Mouse (Mus musculus): ENCODE data around the gene Prss46. TPM values are rescaled to one million over a fixed set of nuclear protein-coding genes. Genes with fewer than 3 reads are reported as not detected.
"Not testable (repeated sequence)": the region's sequence is repeated elsewhere in the genome, so short reads cannot be mapped to it uniquely, and the experiment has no call there.

The Prss46 gene
- not detected in 2 replicates for polyA plus RNA-seq (2015; fragmentation: Nextera tagmentation; extraction: Ambion mirVana)

DNA sequence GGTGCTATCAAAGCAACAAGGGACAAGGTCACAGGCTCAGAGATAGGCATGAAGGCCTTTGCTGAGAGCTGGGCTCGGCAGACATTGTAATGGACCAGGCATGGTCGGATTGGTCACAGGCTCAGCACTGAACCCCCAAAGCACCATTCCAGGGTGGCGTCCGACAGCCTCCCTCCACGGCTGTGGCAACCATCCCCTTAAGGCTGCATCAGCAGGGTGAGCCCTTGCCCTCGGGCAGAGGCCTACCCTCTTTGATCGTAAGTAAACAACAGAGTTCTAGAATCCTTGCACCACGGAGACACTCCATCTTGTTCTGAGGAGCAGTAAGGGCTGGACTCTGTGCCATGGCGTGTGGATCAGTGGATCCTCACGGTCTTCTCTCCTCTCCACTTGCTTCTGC lies at the start of gene Prss46:
Gene Prss46 (plus strand): TSS at position 301 of the 400 bp plus-strand sequence.
- no peak within 1 kb of the TSS for H3K9ac ChIP-seq
- no peak within 1 kb of the TSS for H3K27ac ChIP-seq (replicated peaks)
- H3K4me3 ChIP-seq: no peak within 1 kb of the TSS
- WGBS: 76% methylated on average over 10 of the region's 10 CpGs
- no peak within 1 kb of the TSS for H3K4me2 ChIP-seq
- H3K4me1 ChIP-seq: no peaks in the 10 kb centered on the region
- ATAC-seq (ENCODE audit: extremely low read depth, insufficient number of reproducible peaks, low FRiP score, low TSS enrichment): no peak
- H3K27me3 ChIP-seq (replicated peaks): no peaks in the 10 kb centered on the region
- no peaks in the 10 kb centered on the region for H3K36me3 ChIP-seq
- no peaks in the 10 kb centered on the region for H3K9me3 ChIP-seq

DNA sequence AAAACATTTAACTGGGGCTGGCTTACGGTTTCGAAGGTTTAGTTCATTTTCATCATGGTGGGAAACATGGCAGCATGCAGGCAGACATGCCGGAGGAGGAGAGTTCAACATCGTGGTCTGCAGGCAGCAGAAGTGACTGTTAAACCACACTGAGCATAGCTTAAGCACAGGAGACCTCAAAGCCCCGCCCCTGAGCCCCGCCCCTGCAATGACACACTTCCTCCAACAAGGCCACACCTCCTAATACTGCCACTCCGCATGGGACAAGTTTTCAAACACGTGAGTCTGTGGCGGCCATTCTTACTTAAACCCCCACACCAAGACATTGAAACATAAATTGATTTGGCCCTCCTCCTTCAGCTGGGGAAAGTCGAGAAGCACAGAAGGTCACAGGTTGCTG lies 47.3 kb upstream of the Prss46 start:
- no peak overlapping the region for H3K4me3 ChIP-seq
- H3K27me3 ChIP-seq (replicated peaks): no peaks in the 10 kb centered on the region
- H3K9me3 ChIP-seq: no peaks in the 10 kb centered on the region
- 0 out of 2 replicates have a peak, but pooled peaks cover 4% of the 10 kb centered on the region for H3K4me1 ChIP-seq
- H3K4me2 ChIP-seq: no peak overlapping the region
- no peak overlapping the region for H3K27ac ChIP-seq (replicated peaks)
- ATAC-seq (ENCODE audit: extremely low read depth, insufficient number of reproducible peaks, low FRiP score, low TSS enrichment): no peak
- no peak overlapping the region for H3K9ac ChIP-seq
- 82% methylated on average over 10 of the region's 10 CpGs for WGBS
- H3K36me3 ChIP-seq: no peaks in the 10 kb centered on the region

DNA sequence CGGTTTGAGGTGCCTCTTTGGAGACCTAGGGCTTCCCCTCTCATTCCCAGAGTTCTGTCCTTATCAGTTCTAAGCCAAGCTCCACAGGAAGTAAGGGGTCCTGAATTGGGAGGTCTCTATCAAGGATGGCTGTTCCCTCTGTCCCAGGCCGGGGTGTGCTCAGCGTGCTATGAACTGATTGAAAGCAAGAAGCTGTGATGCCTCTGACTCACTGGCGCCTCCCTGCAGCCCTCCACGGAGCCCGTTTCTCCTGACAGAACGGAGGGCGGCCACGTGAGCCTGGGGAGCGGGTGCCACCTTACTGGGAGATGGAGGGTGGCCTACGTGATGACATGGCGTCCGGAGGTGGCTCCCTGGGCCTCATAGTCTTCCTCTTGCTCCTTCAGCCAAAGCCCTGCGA lies 46.4 kb upstream of the Prss46 start, which contains the start of gene Prss42:
Gene Prss42 (plus strand): TSS at position 301 of the 400 bp plus-strand sequence.
- Histone ChIP-seq H3K4me2 (no peak within 1 kb of the TSS), H3K4me3 (no peak within 1 kb of the TSS), H3K36me3 (no peaks in the 10 kb centered on the region), H3K27ac (replicated peaks) (no peak within 1 kb of the TSS), H3K9ac (no peak within 1 kb of the TSS), H3K4me1 (0 out of 2 replicates have a peak, but pooled peaks cover 4% of the 10 kb centered on the region), H3K27me3 (replicated peaks) (no peaks in the 10 kb centered on the region), H3K9me3 (no peaks in the 10 kb centered on the region)
- 87% methylated on average over 14 of the region's 14 CpGs for WGBS
- no peak for ATAC-seq (ENCODE audit: extremely low read depth, insufficient number of reproducible peaks, low FRiP score, low TSS enrichment)

DNA sequence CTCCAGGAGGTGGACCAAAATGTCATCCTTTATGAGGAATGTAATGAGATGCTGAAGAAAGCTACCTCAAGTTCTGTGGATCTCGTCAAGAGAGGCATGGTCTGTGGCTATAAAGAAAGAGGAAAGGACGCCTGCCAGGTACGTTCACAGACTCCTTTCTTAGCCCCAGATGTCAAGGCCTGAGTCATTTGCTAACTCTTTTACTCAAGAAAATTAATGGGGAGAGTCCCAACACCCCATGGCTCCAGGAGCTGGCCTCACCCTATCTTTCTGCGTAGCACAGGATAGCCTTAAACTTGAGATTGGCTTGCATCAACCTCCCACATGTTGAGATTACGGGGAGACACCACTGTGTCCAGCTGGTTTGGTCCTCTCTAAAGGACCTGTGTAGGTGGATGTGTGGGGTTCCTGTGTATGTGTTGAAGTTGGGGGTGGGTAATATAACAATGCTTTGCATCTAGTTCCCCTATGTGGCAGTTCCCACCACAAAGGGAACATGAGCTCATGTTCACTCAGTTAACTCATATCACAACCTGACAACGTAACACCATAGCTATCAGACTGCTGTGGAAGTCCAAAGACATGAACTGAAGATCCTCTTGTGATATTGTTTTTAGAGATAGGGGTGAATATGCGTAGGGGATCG lies 43.3 kb upstream of the Prss46 start:
- 78% methylated on average over 8 of the region's 8 CpGs for WGBS
- no peaks in the 10 kb centered on the region for H3K36me3 ChIP-seq
- no peak for ATAC-seq (ENCODE audit: extremely low read depth, insufficient number of reproducible peaks, low FRiP score, low TSS enrichment)

DNA sequence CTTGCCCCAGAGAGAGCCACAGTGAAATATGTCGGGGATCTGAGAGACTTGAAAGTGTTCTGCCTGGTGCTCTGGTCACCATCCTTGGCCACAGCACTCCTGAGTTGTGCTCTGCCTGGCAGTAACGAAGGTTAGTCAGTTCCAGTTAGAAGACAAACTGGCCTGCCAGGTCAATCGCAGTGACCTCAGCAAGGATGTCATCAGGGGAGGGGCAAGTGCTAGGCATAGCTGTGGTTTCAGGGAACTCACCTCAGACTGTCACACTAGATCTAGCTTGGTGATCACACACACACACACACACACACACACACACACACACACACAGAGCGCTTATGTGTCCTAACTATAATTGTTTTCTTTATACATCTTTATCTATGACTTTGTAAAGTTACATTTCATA lies 41.0 kb upstream of the Prss46 start:
- H3K36me3 ChIP-seq: no peaks in the 10 kb centered on the region
- 65% methylated on average over 4 of the region's 4 CpGs for whole genome bisulfite sequencing
- no peak overlapping the region for H3K9ac ChIP-seq
- H3K4me1 ChIP-seq: no peaks in the 10 kb centered on the region
- H3K4me2 ChIP-seq: no peak overlapping the region
- no peak for ATAC-seq (ENCODE audit: extremely low read depth, insufficient number of reproducible peaks, low FRiP score, low TSS enrichment)
- no peak overlapping the region for H3K27ac ChIP-seq (replicated peaks)
- no peak overlapping the region for H3K4me3 ChIP-seq
- H3K9me3 ChIP-seq: peaks cover 3% of the 10 kb centered on the region; the same call in 1 of the 2 replicates
- H3K27me3 ChIP-seq (replicated peaks): no peaks in the 10 kb centered on the region

More for the DNA sequence above, 43.3 kb upstream of the Prss46 start:
- H3K27me3 ChIP-seq (replicated peaks): no peaks in the 10 kb centered on the region
- H3K4me1 ChIP-seq: 0 out of 2 replicates have a peak, but pooled peaks cover under 1% of the 10 kb centered on the region
- H3K9ac ChIP-seq: no peak overlapping the region
- no peak overlapping the region for H3K4me3 ChIP-seq
- H3K27ac ChIP-seq (replicated peaks): no peak overlapping the region
- H3K9me3 ChIP-seq: peaks cover 3% of the 10 kb centered on the region; the same call in 1 of the 2 replicates
- no peak overlapping the region for H3K4me2 ChIP-seq

DNA sequence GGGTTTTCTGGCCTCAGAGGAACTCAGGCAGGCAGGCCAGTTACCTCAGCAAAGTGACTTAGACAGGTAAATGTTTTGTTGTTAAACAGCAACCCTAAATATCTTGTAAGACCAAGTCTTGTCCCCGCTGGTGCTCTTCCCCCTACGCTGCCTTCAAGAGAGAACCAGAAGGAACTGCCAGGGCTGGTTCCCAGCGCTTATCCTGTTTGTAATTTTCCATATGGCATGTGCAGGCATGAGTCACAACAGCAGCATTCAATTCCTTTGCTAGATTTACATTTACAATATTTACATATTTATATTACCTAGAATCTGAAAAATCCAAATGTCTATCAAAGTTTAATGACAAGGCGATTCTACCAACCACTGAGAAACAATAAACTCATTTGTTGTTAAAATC lies 34.3 kb upstream of the Prss46 start:
- H3K4me2 ChIP-seq: no peak overlapping the region
- H3K36me3 ChIP-seq: no peaks in the 10 kb centered on the region
- H3K9me3 ChIP-seq: peaks cover 1% of the 10 kb centered on the region; the same call in 1 of the 2 replicates
- no peak overlapping the region for H3K27ac ChIP-seq (replicated peaks)
- H3K4me1 ChIP-seq: no peaks in the 10 kb centered on the region
- H3K27me3 ChIP-seq (replicated peaks): peaks cover 13% of the 10 kb centered on the region
- no peak for ATAC-seq (ENCODE audit: extremely low read depth, insufficient number of reproducible peaks, low FRiP score, low TSS enrichment)
- no peak overlapping the region for H3K9ac ChIP-seq
- no peak overlapping the region for H3K4me3 ChIP-seq
- 67% methylated on average over 4 of the region's 4 CpGs for WGBS

DNA sequence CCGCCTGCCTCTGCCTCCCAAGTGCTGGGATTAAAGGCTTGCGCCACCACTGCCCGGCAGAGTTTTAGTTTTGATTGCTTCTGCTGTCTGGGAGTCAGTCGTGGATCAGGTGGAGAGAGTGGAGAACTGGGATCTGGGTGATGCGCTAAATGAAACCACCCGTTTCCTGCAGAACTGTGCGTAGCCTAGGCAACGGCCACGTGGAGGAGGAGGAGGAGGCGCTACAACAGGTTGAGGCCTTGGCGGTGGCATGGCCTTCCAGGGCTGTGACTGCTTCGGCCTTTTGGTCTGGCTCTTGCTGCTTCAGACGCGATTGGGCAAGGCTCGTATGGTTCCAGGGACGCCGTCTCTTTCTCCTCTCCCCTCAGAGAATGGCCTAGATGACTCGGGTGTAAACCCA lies 30.5 kb upstream of the Prss46 start, which contains the start of gene Prss44:
Gene Prss44 (plus strand): TSS at position 206 of the 400 bp plus-strand sequence.
- no peak within 1 kb of the TSS for H3K4me2 ChIP-seq
- no peak within 1 kb of the TSS for H3K27ac ChIP-seq (replicated peaks)
- H3K9ac ChIP-seq: no peak within 1 kb of the TSS
- H3K4me1 ChIP-seq: no peaks in the 10 kb centered on the region
- ATAC-seq (ENCODE audit: extremely low read depth, insufficient number of reproducible peaks, low FRiP score, low TSS enrichment): no peak
- H3K4me3 ChIP-seq: no peak within 1 kb of the TSS
- H3K27me3 ChIP-seq (replicated peaks): peaks cover 39% of the 10 kb centered on the region
- no peaks in the 10 kb centered on the region for H3K36me3 ChIP-seq
- no peaks in the 10 kb centered on the region for H3K9me3 ChIP-seq
- WGBS: 45% methylated on average over 18 of the region's 18 CpGs

DNA sequence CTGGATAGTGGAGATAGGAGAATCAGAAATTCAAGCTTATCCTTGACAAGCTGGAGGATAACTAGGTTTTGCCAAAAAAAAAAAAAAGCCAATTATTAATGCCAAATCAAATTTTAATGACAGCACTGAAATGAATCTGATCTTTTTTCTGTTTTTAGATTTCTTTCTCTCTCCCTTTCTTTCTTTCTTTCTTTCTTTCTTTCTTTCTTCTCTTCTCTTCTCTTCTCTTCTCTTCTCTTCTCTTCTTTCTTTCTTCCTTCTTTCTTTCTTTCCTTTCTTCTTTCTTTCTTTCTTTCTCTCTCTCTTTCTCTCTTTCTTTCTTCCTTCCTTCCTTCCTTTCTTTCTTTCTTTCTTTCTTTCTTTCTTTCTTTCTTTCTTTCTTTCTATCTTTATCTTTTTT lies 23.8 kb upstream of the Prss46 start:
- H3K4me1 ChIP-seq; H3K27ac ChIP-seq (replicated peaks); ATAC-seq (ENCODE audit: extremely low read depth, insufficient number of reproducible peaks, low FRiP score, low TSS enrichment); H3K4me3 ChIP-seq; H3K9ac ChIP-seq; H3K9me3 ChIP-seq; H3K4me2 ChIP-seq; H3K36me3 ChIP-seq: not testable (repeated sequence)
- peaks cover 41% of the 10 kb centered on the region for H3K27me3 ChIP-seq (replicated peaks)

DNA sequence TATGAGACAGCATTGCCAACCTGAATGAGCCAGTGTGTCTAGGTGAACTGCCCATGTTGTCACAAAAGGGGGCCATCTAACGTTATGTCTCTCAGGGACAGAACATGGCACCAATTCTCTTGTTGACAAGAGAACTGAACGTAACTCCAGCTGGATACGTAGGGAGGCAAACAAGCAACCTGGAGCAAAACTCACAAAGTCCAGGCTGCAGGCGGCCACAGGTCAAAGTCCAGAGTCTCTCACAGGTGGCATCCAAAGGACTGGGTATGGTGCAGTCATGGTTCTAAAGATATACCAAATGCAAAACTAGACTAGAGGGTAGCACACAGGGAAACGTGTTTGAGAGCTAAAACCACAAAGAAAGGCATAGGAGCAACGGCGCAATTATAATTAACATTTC lies 22.9 kb upstream of the Prss46 start:
- H3K4me3 ChIP-seq: no peak overlapping the region
- H3K36me3 ChIP-seq: no peaks in the 10 kb centered on the region
- H3K4me1 ChIP-seq: no peaks in the 10 kb centered on the region
- WGBS: 79% methylated on average over 7 of the region's 7 CpGs
- no peak for ATAC-seq (ENCODE audit: extremely low read depth, insufficient number of reproducible peaks, low FRiP score, low TSS enrichment)
- peaks cover 36% of the 10 kb centered on the region for H3K27me3 ChIP-seq (replicated peaks)
- no peak overlapping the region for H3K27ac ChIP-seq (replicated peaks)
- H3K9ac ChIP-seq: no peak overlapping the region
- H3K9me3 ChIP-seq: no peaks in the 10 kb centered on the region
- no peak overlapping the region for H3K4me2 ChIP-seq

DNA sequence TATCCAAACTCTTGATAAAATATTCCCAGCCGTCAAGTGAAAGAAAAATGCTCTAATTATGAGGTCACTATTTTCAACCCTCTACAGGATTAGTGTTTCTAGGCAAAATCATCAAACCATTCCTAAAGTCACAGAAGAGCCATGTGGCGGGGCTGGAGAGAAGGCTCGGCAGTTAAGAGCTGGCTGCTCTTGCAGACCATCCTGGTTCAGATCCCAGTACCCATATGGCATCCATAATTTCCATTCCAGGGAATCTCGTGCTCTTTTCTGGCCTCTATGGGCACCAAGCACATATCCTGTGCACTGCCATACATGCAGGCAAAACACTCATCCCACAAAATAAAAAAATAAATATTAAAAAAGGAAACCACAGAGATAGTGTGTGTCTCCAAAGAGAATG lies 18.9 kb upstream of the Prss46 start:
- no peak overlapping the region for H3K4me3 ChIP-seq
- no peaks in the 10 kb centered on the region for H3K4me1 ChIP-seq
- H3K4me2 ChIP-seq: no peak overlapping the region
- no peaks in the 10 kb centered on the region for H3K36me3 ChIP-seq
- no peak overlapping the region for H3K9ac ChIP-seq
- WGBS: 62% methylated on average over 4 of the region's 4 CpGs
- no peak overlapping the region for H3K27ac ChIP-seq (replicated peaks)
- no peak for ATAC-seq (ENCODE audit: extremely low read depth, insufficient number of reproducible peaks, low FRiP score, low TSS enrichment)
- H3K9me3 ChIP-seq: no peaks in the 10 kb centered on the region
- H3K27me3 ChIP-seq (replicated peaks): peaks cover 25% of the 10 kb centered on the region

DNA sequence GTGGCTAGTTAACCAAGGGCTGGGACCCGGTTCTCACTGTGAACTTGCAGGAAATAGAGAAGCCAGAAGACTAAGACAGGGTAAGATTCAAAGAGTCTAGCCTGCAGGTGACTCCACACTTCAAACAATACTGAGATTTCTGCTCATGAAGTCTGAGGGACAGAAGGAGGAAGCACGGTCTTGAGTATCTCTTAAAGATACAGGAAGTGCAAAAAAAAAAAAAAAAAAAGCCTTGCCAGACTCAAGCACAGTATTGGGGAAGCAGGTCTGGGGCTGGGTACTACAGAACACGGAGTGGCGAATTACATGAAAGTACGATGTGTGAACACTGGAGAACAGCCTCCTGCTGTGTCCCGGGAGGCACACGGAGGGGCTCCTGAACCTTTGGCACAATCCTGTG lies 18.5 kb upstream of the Prss46 start:
- no peak overlapping the region for H3K27ac ChIP-seq (replicated peaks)
- peaks cover 25% of the 10 kb centered on the region for H3K27me3 ChIP-seq (replicated peaks)
- no peak for ATAC-seq (ENCODE audit: extremely low read depth, insufficient number of reproducible peaks, low FRiP score, low TSS enrichment)
- whole genome bisulfite sequencing: 68% methylated on average over 7 of the region's 7 CpGs
- H3K4me1 ChIP-seq: no peaks in the 10 kb centered on the region
- no peak overlapping the region for H3K9ac ChIP-seq
- H3K4me2 ChIP-seq: no peak overlapping the region
- no peak overlapping the region for H3K4me3 ChIP-seq
- no peaks in the 10 kb centered on the region for H3K36me3 ChIP-seq
- no peaks in the 10 kb centered on the region for H3K9me3 ChIP-seq

DNA sequence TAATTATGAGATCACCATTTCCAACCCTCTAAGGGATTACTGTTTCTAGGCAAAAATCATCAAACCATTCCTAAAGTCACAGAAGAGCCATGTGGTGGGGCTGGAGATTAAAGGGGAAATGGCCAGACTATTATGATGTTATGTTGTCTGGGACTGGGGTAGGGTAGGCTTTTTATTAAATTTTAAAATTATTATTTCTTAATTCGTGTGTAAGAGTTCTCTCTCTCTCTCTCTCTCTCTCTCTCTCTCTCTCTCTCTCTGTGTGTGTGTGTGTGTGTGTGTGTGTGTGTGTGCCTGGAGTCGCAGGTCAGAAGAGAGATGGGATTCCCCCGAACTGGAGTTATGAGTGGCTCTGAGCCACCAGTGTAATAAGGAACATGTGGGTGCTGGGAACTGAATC lies 17.9 kb upstream of the Prss46 start, which contains the start of gene Prss43:
Gene Prss43 (plus strand): TSS at position 301 of the 400 bp plus-strand sequence.
- H3K9ac ChIP-seq: no peak within 1 kb of the TSS

More for the DNA sequence above, 17.9 kb upstream of the Prss46 start, which contains the start of gene Prss43:
- Histone ChIP-seq H3K4me2 (no peak within 1 kb of the TSS), H3K36me3 (no peaks in the 10 kb centered on the region), H3K27me3 (replicated peaks) (peaks cover 26% of the 10 kb centered on the region), H3K4me1 (no peaks in the 10 kb centered on the region), H3K4me3 (no peak within 1 kb of the TSS), H3K27ac (replicated peaks) (no peak within 1 kb of the TSS), H3K9me3 (no peaks in the 10 kb centered on the region)
- WGBS: 57% methylated on average over 3 of the region's 3 CpGs
- ATAC-seq (ENCODE audit: extremely low read depth, insufficient number of reproducible peaks, low FRiP score, low TSS enrichment): no peak

Measured in heart, embryonic 13.5 days (tissue).